Mouse (Mus musculus) forebrain, embryonic 14.5 days (tissue): ENCODE measurements around the gene Tmem229a. TPM values are rescaled to one million over a fixed set of nuclear protein-coding genes. Genes with fewer than 3 reads are reported as not detected.

Source experiments
- ATAC-seq: fragments of 200-750 bp; cut with Nextera tagmentation; 2 replicates; pipeline ENCODE4 v1.8.0; 2017; ENCODE audit warnings: mild to moderate bottlenecking, moderate library complexity
- DNase-seq: peaks from one replicate; pipeline ENCODE4 v3.0.0-alpha.2; 2015; ENCODE audit warnings: low spot score
- H3K27ac ChIP-seq: fragments of 300-500 bp; sonication (generic); 2 replicates; pipeline ENCODE4 v1.5.1; 2014; ENCODE audit warnings: low read depth, mild to moderate bottlenecking, control low read depth, low read length, moderate library complexity
- H3K27me3 ChIP-seq: fragments of 300-500 bp; sonication (generic); replicated peaks from 2 replicates; pipeline ENCODE4 v1.6.1; 2014; ENCODE audit warnings: low read length, control low read depth, mixed read lengths; ENCODE audit not compliant: control insufficient read depth, insufficient read depth
- H3K36me3 ChIP-seq: fragments of 300-500 bp; sonication (generic); 2 replicates; pipeline ENCODE4 v1.6.1; 2014; ENCODE audit warnings: low read length, control low read depth; ENCODE audit not compliant: control insufficient read depth, insufficient read depth
- H3K4me1 ChIP-seq: fragments of 300-500 bp; sonication (generic); 2 replicates; pipeline ENCODE4 v1.6.1; 2014; ENCODE audit warnings: antibody characterized with exemption, low read length, control low read depth; ENCODE audit not compliant: control insufficient read depth, insufficient read depth
- H3K4me2 ChIP-seq: fragments of 300-500 bp; sonication (generic); 2 replicates; pipeline ENCODE4 v1.6.1; 2014; ENCODE audit warnings: mild to moderate bottlenecking, control low read depth, low read length
- H3K4me3 ChIP-seq: fragments of 300-500 bp; sonication (generic); 2 replicates; pipeline ENCODE4 v1.5.1; 2014; ENCODE audit warnings: low read depth, low read length, control low read depth
- H3K9ac ChIP-seq: fragments of 300-500 bp; sonication (generic); 2 replicates; pipeline ENCODE4 v1.6.1; 2014; ENCODE audit warnings: mild to moderate bottlenecking, low read length, control low read depth, moderate library complexity
- H3K9me3 ChIP-seq: fragments of 300-500 bp; sonication (generic); replicated peaks from 2 replicates; pipeline ENCODE4 v1.6.1; 2016; ENCODE audit warnings: low read length, control low read depth, mixed read lengths; ENCODE audit not compliant: control insufficient read depth
- WGBS: fragments of 180-500 bp; shearing (Covaris S2); extraction: QIAGEN DNeasy Blood & Tissue Kit; methylation state at CpG from one replicate; pipeline ENCODE4 v1.1.7; 2014; 5-methylcytosine and 5-hydroxymethylcytosine counted together
- polyA plus RNA-seq: library from polyadenylated mRNA; unstranded; fragments of >200 nt; fragmentation: Nextera tagmentation; extraction: Ambion mirVana; gene quantifications from 2 replicates; pipeline ENCODE4 v1.2.1, GENCODE M21; 2014

The Tmem229a gene
- polyA plus RNA-seq, 1 experiment from 2014 or later: 1.7 TPM

GRCm38 (mm10) chr6:24955131-24955945 is 759 bp downstream of the Tmem229a start:
- Histone ChIP-seq H3K9ac (peak overlapping the region; percentile 88), H3K36me3 (no peaks in the 10 kb centered on the region), H3K27me3 (no peaks in the 10 kb centered on the region), H3K4me3 (peak overlapping the region; percentile 67), H3K27ac (peak overlapping the region; percentile 78), H3K4me1 (no peaks in the 10 kb centered on the region; the same call in 1 of the 2 replicates), H3K4me2 (peak overlapping the region; percentile 93), H3K9me3 (no peaks in the 10 kb centered on the region)
- WGBS: under 1% methylated on average over 78 of the region's 91 CpGs
- ATAC-seq (peak; percentile 81), DNase-seq (peak; percentile 74)

- Histone ChIP-seq H3K4me2 (no peak overlapping the region), H3K4me1 (no peaks in the 10 kb centered on the region; the same call in 1 of the 2 replicates), H3K27ac (no peak overlapping the region), H3K27me3 (no peaks in the 10 kb centered on the region), H3K9ac (no peak overlapping the region), H3K9me3 (no peaks in the 10 kb centered on the region), H3K4me3 (no peak overlapping the region), H3K36me3 (no peaks in the 10 kb centered on the region)
- 91% methylated on average over 5 of the region's 5 CpGs for WGBS
- no peak for DNase-seq
- no peak for ATAC-seq
These were observed 2.0 kb downstream of the Tmem229a start for GRCm38 (mm10) chr6:24954126-24954525.

GRCm38 (mm10) chr6:24952341-24952740 is 3.8 kb downstream of the Tmem229a start:
- Histone ChIP-seq H3K27ac (no peak overlapping the region), H3K36me3 (no peaks in the 10 kb centered on the region), H3K4me1 (no peaks in the 10 kb centered on the region; the same call in 1 of the 2 replicates), H3K27me3 (no peaks in the 10 kb centered on the region), H3K4me3 (no peak overlapping the region), H3K4me2 (no peak overlapping the region), H3K9ac (no peak overlapping the region), H3K9me3 (no peaks in the 10 kb centered on the region)
- WGBS: 86% methylated on average over 5 of the region's 5 CpGs
- DNase-seq (no peak), ATAC-seq (no peak)

GRCm38 (mm10) chr6:24950669-24951068 is 5.4 kb downstream of the Tmem229a start:
- 86% methylated on average over 2 of the region's 2 CpGs for WGBS
- ATAC-seq: no peak
- H3K9ac ChIP-seq: no peak overlapping the region
- H3K27ac ChIP-seq: no peak overlapping the region
- no peaks in the 10 kb centered on the region for H3K36me3 ChIP-seq
- no peak for DNase-seq
- H3K9me3 ChIP-seq: no peaks in the 10 kb centered on the region
- H3K27me3 ChIP-seq: no peaks in the 10 kb centered on the region
- no peak overlapping the region for H3K4me2 ChIP-seq
- no peaks in the 10 kb centered on the region; the same call in 1 of the 2 replicates for H3K4me1 ChIP-seq
- H3K4me3 ChIP-seq: no peak overlapping the region

- no peaks in the 10 kb centered on the region for H3K36me3 ChIP-seq
- H3K4me3 ChIP-seq: no peak overlapping the region
- no peak overlapping the region for H3K9ac ChIP-seq
- no peaks in the 10 kb centered on the region for H3K27me3 ChIP-seq
- H3K9me3 ChIP-seq: no peaks in the 10 kb centered on the region
- no peak overlapping the region for H3K4me2 ChIP-seq
- no peak for ATAC-seq
- WGBS: 87% methylated on average over 11 of the region's 11 CpGs
- no peaks in the 10 kb centered on the region for H3K4me1 ChIP-seq
- H3K27ac ChIP-seq: no peak overlapping the region
- no peak for DNase-seq
These were observed 30.9 kb downstream of the Tmem229a start for GRCm38 (mm10) chr6:24925076-24925785.

- no peak overlapping the region for H3K9ac ChIP-seq
- ATAC-seq (no peak), DNase-seq (no peak)
- H3K9me3 ChIP-seq: no peaks in the 10 kb centered on the region
- H3K36me3 ChIP-seq: no peaks in the 10 kb centered on the region
- H3K4me2 ChIP-seq: no peak overlapping the region
- H3K4me3 ChIP-seq: no peak overlapping the region
- WGBS: 90% methylated on average over 2 of the region's 2 CpGs
- H3K4me1 ChIP-seq: no peaks in the 10 kb centered on the region
- H3K27ac ChIP-seq: no peak overlapping the region
- H3K27me3 ChIP-seq: no peaks in the 10 kb centered on the region
These were observed 42.5 kb downstream of the Tmem229a start for GRCm38 (mm10) chr6:24913591-24913990.

- no peak overlapping the region for H3K4me3 ChIP-seq
- H3K4me2 ChIP-seq: no peak overlapping the region
- DNase-seq (no peak), ATAC-seq (no peak)
- H3K27ac ChIP-seq: no peak overlapping the region
- no peaks in the 10 kb centered on the region for H3K9me3 ChIP-seq
- H3K4me1 ChIP-seq: no peaks in the 10 kb centered on the region
- H3K27me3 ChIP-seq: no peaks in the 10 kb centered on the region
- H3K9ac ChIP-seq: no peak overlapping the region
- no peaks in the 10 kb centered on the region for H3K36me3 ChIP-seq
These were observed 45.4 kb downstream of the Tmem229a start for GRCm38 (mm10) chr6:24910728-24911105.

GRCm38 (mm10) chr6:24910016-24910727 is 45.9 kb downstream of the Tmem229a start:
- Histone ChIP-seq H3K9me3 (no peaks in the 10 kb centered on the region), H3K4me3 (no peak overlapping the region), H3K27ac (no peak overlapping the region), H3K4me2 (no peak overlapping the region), H3K36me3 (no peaks in the 10 kb centered on the region), H3K4me1 (no peaks in the 10 kb centered on the region), H3K9ac (no peak overlapping the region), H3K27me3 (no peaks in the 10 kb centered on the region)
- 84% methylated on average over 2 of the region's 2 CpGs for WGBS
- DNase-seq: no peak
- ATAC-seq: no peak
